Mouse (Mus musculus): ENCODE results near the gene Plin5.
A peak's percentile ranks its signal among the peaks of the same experiment; 100 is the strongest.

The Plin5 gene

DNA sequence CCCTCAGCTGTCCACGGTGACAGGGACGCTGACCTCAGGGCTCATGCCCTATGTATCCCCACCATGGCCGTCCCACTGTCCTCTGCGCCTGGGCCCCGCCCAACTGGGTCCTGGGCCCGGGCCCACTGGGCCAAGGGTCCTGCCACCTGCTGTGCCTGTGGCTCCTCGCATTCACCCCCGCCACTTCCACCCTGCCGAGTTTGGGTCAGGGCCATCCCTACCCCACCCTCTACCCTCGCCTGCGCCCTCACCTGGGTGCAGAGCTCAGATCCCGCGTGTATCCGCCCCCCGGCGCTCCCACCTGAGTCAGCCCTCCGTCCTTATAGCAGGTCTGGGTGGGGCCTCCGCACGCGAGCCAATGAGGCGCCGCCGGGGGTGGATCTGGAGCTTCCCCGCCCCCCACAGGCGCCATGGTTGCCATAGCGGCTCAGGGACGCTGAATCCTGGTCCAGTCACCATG lies at the start of gene Plin5:
Plin5 (minus strand) TSS at position 346 of the 460 bp plus-strand sequence.
- DNase-seq (ENCODE audit: low spot score) = no peak

DNA sequence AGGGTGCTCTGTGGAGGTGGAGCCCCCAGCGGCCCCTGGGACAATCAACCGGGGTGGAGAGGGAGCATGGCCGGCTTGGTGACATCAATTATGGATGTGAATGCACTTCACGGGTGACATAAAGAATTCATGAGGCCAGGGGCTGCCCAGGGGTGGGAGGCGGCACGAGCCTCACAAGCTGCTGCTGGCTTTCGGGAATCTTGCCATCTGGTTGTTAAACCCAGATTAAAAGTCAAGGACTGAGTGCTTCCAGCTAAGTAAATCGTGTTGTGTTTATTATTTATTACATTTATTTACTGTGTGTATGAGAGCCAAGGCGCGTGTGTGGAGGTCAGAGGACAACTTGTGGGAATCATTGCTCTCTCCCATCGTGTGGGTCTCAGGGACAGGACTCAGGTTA lies 48.3 kb upstream of the Plin5 start:
- DNase-seq (ENCODE audit: low spot score) = no peak

DNA sequence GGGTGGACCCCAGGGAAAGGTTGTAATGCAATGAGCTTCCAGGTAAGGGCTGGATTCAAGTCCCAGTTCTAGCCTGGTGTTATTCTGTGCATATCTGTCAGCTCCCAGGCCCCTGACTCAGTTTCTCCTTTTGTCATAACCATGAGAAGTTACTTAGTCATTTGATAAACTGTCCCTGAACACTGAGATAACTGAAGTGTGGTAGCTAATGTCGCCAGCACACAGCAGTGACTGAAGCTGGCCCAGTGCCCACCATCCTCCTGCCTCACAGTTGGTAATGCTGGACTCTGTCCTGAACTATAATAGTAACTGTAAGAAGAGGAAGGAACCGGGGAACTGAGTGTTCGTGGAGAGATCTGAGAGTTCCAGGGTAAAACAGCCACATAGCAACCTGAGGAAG lies 47.1 kb upstream of the Plin5 start:
- DNase-seq (ENCODE audit: low spot score) = no peak

DNA sequence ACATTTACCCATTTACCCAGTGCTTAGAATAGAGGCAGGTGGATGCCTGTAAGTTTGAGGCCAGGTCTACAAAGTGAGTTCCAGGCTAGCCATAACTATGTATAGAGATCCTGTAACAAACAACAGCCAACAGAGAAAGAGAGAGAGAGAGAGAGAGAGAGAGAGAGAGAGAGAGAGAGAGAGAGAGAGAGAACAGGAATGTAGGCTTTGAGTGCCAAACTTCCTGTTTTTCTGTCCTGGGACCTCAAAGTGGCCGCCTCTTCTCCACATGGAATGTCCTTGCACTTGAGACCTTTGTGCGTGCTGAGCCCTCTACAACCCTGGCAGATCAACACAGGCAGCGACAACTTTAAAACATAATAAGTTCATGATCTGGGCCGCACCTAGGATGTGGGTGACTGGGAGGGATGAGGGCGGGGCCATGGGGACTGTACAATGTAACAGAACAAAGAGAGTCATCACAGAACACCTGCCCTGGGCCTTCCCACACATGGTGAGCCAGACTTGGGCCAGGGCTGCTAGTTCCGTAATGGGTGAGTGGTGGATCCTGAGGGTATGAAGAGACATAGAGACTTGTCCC lies 46.2 kb upstream of the Plin5 start:
- DNase-seq (ENCODE audit: low spot score) = no peak

DNA sequence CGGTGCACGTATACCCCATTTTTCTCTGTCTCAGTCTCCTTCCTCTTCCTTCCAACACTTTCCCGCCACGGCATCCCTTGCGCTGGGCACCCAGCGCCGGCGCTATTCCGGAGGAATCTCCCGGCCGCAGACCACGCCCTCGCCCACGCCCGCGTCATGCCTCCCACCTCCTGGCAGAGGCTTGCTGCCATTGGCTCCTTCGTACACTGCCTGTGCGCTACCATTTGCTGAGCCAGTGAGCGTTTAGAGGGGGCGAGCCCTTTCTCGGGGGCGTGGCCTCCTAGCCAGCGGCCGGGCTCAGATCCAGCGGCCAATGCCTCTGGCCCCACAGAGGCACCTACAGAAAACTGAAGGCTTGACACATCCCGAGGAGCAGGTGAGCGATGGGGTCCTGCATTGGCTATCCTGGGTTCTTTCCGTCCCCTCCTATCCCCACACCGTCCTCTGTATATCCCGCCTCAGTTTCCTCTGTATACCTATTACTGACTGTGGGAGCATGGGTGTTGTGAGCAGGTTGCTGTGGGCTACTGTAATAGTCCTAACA lies 44.9 kb upstream of the Plin5 start, which contains the start of gene Tnfaip8l1:
Tnfaip8l1 (plus strand) TSS at position 247 of the 544 bp plus-strand sequence.
- DNase-seq (ENCODE audit: low spot score) = peak; percentile 88

DNA sequence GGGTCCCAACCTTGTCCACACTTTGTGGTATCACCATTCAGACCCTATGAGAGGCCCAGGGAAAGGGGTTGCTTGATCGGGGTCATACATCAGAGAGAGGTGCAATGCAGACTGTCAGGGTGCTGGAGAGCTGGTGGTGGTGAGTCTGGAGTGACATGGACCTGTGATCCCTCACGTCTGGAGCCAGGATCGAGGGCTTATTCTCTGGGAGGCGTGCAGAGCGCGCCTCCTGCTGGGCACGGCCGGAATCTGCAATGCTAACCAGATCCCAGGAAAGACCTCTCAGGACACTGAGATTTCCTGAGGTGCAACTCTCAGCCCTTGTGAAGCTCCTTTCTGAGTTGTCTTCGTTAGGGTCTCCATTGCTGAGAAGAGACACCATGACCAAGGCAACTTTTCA lies 42.3 kb upstream of the Plin5 start:
- peak; percentile 49 for DNase-seq (ENCODE audit: low spot score)

DNA sequence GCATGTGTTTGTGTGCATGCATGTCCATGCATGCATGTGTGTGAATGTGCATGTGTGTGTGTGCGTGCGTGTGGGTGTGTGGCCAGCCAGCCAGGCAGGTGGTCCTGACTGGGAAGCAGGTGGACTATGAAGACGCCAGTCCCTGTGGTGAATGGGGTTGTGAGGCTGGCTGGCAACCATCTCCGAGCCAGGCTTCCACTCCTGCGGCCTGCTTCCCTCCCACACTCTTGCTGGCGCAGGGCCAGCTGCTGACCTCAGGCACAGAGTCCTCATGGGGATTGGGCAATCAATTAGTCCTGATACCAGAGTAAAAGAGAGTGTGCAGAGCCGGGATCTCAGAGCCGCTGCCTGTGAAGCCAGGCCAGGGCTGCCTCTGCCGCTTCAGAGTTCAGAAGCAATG lies 36.2 kb upstream of the Plin5 start:
- no peak for DNase-seq (ENCODE audit: low spot score)

DNA sequence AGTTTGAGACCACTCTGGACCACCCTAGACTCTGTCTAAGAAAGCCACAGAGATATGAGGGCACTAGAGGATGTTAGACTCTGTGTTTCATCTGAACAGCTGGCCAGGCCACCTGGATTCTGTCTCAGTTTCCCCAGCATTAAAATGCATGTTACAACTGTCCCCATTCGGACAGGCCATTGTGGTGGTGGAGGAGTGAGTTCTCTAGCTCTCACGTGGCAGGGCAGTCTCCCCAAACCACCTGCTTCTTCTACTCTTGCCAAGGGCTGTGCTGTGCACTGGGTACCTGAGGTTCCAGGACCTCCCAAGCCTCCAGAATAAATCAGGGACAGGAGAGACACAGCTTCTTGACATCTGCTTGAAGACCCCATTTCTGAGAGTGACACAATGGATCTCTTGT lies 32.5 kb upstream of the Plin5 start:
- DNase-seq (ENCODE audit: low spot score) = no peak

DNA sequence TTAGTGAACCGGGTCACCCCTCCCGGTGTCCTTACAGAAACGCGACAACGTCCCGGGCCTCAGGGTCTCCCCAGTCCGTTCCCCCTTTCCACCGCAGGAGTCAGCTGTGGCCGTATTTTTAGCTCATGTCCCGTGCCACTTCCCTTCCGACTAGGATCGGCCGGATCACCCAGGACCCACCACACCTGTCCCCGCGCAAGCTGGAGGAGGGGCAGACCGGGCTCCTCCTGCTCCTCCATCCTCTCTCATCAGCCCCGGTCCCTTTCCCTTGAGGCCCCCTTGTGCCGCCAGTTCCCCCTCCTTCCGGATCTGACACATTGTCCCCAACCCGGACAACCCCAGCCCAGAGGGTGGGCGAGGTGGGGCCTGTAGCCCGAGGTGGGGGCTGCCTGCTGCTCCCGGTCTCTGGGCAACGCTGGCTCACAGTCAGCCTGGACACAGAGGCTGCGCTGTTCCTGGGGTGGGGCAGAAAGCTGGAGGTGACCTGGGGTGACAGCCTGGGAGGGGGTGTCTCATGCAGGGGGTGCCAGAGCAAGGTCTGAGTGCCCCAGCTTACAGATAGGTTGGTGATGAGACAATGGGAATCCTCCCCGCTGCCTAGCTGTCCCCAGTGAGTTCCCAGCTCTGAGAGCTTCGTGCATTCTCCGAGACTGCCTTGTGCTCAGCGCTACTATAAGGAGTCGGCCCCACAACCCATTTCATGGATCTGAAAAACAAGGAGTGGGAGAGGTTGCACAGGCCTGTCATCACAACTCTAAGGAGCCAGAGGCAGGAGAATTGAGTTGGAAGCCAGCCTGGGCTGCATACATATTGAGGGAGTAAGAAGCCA lies 31.6 kb upstream of the Plin5 start:
- no peak for DNase-seq (ENCODE audit: low spot score)

DNA sequence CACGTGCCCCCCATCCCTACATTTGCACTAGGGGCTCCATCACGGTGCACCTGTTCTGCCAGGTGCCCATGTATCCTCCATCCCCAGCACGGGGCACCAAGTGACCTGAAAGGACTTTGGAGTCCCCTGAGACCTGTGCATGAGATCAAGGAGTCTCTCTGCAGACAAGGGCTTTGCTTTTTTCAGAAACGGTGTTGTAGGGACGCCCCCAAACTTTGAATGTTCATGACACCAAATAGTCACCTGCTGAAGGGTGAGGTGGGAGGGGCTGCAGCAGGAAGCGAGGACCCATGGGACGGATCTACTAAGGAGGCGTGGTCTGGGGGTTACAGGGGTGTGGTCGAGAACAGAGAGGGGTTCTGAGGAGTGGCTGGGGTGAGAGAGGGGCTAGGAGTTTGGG lies 30.9 kb upstream of the Plin5 start:
- no peak for DNase-seq (ENCODE audit: low spot score)

DNA sequence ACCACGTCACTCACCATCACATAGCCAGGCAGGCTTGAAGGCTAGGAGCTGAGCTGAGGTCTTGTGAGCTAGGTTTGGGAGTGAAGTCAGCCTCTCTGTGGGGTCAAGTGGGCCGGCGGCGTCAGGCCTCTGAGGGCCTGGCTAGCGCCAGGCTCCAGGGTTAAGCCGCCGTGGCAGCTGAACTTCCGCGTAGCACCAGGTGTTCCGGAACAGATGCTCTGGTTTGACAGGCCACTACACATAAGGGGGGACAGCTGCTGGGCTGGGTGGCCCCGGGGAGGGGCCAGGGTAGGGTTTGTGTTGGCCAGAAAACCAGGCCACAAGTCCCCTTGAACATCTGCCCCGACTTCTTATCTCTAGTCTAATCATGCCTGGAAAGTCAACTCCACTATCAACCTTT lies 30.0 kb upstream of the Plin5 start:
- DNase-seq (ENCODE audit: low spot score) = no peak

DNA sequence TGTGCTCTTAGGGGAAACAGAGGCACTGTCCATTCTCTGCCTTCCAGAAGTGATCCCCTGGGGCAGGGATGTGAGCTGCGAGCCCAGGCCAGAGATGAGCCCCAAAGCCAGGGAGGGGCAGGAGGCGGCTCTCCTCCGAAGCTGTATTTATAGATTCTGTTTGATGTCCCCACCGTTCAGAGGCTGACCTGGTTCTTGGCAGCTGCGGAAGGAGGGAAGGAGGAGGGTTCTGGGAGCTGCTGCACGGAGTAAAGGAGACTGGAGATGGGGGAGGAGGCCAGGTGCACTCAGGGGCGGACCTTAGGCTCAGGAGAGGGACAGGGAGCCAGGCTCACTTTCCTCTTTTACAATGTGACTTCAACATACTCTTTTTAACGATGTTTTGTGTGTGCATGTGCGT lies 28.7 kb upstream of the Plin5 start:
- no peak for DNase-seq (ENCODE audit: low spot score)

DNA sequence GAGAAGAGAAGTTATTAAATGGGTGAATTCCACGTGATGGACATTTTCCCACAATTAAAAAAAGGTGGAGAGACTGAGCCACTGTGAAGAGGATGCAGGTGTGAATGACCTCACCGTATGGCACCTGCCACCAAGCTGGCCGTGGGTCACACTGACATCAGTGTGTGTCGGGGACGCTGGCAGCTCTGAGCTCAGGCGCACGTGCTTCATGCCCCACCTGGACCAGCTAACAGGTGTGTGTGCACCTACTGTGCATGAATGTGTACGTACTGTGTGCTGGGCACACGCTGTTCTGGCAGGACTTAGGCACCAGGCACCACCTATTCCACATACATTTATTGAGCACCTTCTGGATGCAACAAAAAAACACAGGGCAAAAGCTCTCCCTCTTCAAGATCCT lies 27.1 kb upstream of the Plin5 start:
- no peak for DNase-seq (ENCODE audit: low spot score)

DNA sequence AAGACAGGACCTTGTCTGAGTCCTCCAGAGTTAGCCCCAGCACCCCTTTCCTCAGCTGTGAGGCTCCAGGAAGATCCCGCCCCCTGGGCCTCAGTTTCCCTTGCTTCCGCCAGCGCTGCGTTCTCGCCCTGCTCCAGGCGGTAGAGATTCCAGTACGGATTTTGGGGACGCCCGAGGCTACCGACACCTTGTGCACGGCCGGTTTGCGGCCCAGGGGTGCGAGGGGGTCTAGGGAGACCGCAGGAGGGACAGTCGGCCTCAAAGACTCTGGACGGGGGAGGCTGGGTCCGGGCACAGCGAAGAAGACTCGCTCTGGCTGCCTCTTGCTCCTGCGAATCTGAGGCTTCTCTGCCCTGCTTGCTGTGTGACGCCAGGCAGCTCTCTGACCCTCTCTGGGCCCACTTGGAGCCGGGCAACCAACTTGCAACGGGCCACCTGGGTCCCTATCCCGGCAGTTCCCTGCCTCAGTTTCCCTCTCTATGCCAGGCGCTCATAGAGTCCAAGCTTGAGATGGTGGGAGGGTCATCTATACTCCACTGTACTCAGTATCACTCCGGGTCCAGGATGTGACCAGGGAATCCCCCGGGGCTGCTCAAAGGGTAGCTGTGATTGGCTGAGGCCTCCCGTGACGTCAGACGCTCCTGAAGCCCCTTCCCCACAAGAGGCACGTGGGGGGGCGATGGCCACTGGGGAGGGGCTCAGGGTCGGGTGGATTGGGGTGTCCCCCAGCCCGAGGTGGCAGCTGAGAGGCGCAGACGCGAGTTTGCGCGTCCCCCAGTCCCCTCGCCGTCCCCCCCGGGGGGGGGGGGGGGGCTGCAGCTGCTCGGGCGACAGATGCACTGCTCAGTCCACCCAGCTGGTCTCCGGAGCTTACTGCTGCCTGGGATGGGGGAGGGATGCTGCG lies 24.6 kb upstream of the Plin5 start:
- DNase-seq (ENCODE audit: low spot score) = no peak

DNA sequence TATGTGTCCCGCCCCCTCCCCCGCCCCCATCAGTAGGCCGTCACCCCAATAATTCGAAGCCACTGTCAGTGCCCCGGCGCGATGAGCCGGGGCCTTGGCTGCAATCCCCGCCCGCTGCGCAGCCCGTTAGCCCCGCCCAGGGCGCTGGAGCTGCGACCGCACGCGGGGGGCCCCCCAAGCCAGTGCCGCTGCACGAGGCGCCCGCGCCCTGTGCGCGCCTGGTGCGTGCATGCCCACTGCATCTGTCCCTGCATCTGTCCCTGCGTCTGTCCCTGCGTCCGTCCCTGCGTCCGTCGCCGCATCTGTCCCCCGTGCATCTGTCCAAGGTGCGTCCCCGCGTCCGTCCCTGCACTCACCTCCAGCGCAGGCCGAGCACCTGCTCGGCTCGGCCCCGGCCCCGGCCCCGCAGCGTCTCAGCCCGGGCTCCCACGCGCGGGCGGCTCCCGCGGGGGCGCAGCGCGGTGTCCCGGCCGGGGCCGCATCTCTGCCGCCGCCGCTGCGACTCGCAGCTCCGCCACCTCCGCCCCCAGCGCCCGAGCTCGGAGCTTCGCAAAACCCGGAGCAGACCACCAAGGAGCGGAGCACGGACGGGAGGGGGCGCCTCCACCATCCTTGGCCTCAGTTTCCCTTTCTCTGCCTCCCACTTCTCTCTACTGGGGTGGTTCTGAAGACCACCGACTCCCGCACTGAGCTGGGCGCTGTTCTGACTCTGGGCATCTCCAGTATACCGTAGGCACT lies 22.6 kb upstream of the Plin5 start, which contains the start of gene Sema6b:
Sema6b (minus strand) TSS at position 486 of the 738 bp plus-strand sequence.
- no peak for DNase-seq (ENCODE audit: low spot score)

DNA sequence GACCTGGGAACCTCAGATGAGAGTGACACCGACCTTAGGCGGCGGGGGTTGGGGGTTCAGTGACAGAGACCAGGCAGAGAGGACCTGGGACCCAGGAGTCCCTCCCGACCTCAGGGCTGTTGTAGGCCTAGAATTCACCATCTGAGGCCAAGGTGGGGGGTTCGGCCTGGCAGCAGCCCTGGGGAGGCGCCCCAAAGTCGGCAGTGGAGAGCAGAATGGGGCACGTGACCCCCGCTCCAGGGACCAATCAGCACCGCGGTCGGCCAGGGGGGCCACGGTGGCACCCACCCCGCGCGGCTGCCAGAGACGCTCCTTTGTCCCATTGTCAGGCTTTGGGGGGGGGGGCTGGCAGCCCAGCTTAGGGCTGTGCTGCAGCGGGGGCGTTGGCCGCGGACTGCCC lies 22.0 kb upstream of the Plin5 start:
- DNase-seq (ENCODE audit: low spot score) = no peak

DNA sequence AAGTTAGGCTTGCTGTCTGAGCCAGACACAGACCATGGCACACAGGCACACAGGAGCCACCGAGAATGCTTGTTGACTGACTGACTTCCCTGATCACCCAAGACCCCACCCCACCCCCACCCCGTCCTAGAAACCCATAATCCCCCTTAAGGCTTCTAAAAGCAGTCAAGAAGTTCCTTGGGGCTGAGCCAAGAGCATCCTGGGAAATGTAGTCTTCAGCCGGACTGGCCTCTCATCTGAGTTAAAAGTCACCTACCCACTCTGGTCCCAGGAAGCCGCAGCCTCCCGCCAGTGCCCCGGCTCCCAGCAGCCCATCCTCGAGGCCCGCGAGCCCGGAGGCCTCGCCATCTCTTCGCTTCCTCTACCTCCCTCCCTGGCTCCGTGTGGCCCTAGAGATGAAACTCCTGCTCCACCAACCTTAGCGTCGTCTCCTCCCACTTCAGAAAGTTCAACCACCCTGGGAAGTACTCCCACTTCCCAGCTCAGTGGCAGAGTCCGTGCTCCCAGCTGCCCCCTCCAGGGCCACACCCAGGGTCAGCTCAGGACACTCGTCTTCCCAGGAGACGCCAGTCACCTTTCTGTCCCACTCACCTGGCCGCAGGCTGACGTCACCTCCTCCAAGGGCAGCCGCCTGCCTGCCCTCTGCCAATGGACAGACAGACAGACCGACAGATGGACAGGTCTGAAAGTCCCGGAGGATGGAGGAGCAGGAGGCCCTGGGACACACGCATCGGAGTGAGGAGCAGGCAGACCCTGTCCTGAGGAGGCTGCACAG lies 20.6 kb upstream of the Plin5 start:
- DNase-seq (ENCODE audit: low spot score) = no peak

DNA sequence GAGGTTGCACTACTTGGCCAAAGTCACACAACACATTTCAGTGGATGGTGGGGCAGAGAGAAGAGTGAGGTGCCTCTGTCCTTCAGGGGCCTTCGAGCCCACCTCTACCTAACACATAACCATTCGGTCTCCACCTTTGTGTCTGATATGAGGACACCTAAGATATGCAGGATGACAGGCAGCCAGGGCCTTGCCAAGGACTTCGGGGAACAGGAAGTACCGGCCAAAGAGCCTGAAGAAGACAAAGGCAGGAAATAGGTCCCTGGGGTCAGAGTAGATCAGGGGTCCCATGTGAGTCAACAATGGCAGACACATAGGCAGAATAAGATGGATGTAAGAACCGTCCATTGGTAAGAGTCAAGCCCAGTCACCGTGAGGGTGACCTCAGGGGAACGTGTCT lies 19.2 kb upstream of the Plin5 start:
- no peak for DNase-seq (ENCODE audit: low spot score)

DNA sequence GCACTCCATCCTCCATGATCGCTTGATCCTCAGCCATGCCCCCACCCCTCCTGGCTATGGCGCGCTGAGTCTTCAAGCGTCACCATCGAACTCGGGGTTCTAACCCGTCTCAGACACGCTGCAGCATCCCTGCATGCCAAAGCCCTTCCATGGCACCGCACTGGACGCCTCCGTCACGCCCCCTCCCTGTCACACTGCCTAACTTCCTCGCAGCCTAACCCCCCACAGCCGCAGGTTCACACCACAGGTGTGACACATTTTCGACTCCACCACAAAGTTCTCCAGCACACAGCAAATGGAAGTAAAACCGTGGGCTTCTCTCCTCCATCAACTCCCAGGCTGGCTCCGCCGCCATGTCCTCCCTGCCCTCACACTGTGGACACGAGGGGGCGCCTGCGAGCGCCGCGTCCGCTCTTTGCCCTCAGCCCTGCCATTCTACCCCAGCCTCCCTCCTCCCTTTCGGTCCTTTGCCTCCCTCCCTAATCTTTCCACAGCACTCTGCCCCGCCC lies 17.1 kb upstream of the Plin5 start:
- peak; percentile 62 for DNase-seq (ENCODE audit: low spot score)

All from c-Kit-positive CD71-positive TER-119-positive erythroid progenitor cells, embryonic 14.5 days (primary cell).